Mouse (Mus musculus) CH12.LX (cell line): ENCODE results near the gene Jdp2. TPM values are rescaled to one million over a fixed set of nuclear protein-coding genes. Genes with fewer than 3 reads are reported as not detected.
A peak's percentile ranks its signal among the peaks of the same experiment; 100 is the strongest.

ENCODE experiments used
- DNase-seq: peaks from one replicate; pipeline ENCODE4 v3.0.0-alpha.2; 2013; ENCODE audit errors: extremely low read depth
- H3K27ac ChIP-seq: 2 replicates; pipeline ENCODE4 v1.5.1; 2012; ENCODE audit warnings: low read depth, mild to moderate bottlenecking, control low read depth, moderate library complexity; ENCODE audit not compliant: insufficient read depth
- H3K27me3 ChIP-seq: replicated peaks from 2 replicates; pipeline ENCODE3; 2012; ENCODE audit warnings: inconsistent platforms
- H3K36me3 ChIP-seq, 2 experiments: replicated peaks in 1 of 2; 2 replicates each; pipeline versions ENCODE3 to v1.6.1; 2012; ENCODE audit warnings: inconsistent platforms in 1 of 2, low read length in 1 of 2, mild to moderate bottlenecking in 1 of 2, mixed read lengths in 1 of 2, moderate library complexity in 1 of 2; ENCODE audit not compliant: control insufficient read depth in 1 of 2, insufficient read depth in 1 of 2
- H3K4me1 ChIP-seq, 2 experiments: 2 replicates each; pipeline ENCODE4 v1.6.1; 2012; ENCODE audit warnings: inconsistent platforms in 1 of 2, moderate library complexity in 1 of 2; ENCODE audit not compliant: insufficient read depth in 2 of 2, control insufficient read depth in 1 of 2
- H3K4me2 ChIP-seq: 2 replicates; pipeline ENCODE4 v1.6.1; 2012; ENCODE audit warnings: low read depth, mild to moderate bottlenecking, control low read depth; ENCODE audit not compliant: poor library complexity, insufficient read depth, severe bottlenecking
- H3K4me3 ChIP-seq, 3 experiments: fragments of 150-350 bp in 1 of 3; sonication (generic) in 1 of 3; replicated peaks in 1 of 3; 2 replicates each; pipeline versions ENCODE3 to v1.5.1; 2011 to 2012; ENCODE audit warnings: low read depth in 2 of 3, low read length in 2 of 3, mild to moderate bottlenecking in 2 of 3, moderate library complexity in 2 of 3, control low read depth in 1 of 3, improper control_type of control experiment in 1 of 3, inconsistent platforms in 1 of 3, mixed read lengths in 1 of 3; ENCODE audit not compliant: poor library complexity in 1 of 3
- H3K79me2 ChIP-seq: replicated peaks from 2 replicates; pipeline ENCODE4 v1.6.1; 2012; ENCODE audit warnings: mild to moderate bottlenecking, moderate library complexity; ENCODE audit not compliant: control insufficient read depth, poor library complexity, insufficient read depth, severe bottlenecking; ENCODE audit errors: extremely low read depth
- H3K9ac ChIP-seq: 2 replicates; pipeline ENCODE4 v1.6.1; 2012; ENCODE audit warnings: low read depth, mild to moderate bottlenecking, control low read depth, moderate library complexity; ENCODE audit not compliant: insufficient read depth
- H3K9me3 ChIP-seq: replicated peaks from 2 replicates; pipeline ENCODE3; 2012; ENCODE audit warnings: low read length, inconsistent platforms, mixed read lengths
- BHLHE40 ChIP-seq: IDR thresholded peaks from 2 replicates; pipeline ENCODE4 v1.6.1; 2011; ENCODE audit warnings: mild to moderate bottlenecking, low read depth, low read length, improper control_type of control experiment
- CHD2 ChIP-seq: IDR thresholded peaks from 2 replicates; pipeline ENCODE4 v1.6.1; 2011; ENCODE audit warnings: low read length, improper control_type of control experiment
- CTCF ChIP-seq, 2 experiments: IDR thresholded peaks in 1 of 2; conservative IDR thresholded peaks in 1 of 2; 2 replicates each; pipeline ENCODE4 v1.5.1; 2011 to 2012; ENCODE audit warnings: low read depth in 2 of 2, low read length in 2 of 2, improper control_type of control experiment in 1 of 2, inconsistent platforms in 1 of 2, mild to moderate bottlenecking in 1 of 2, moderate library complexity in 1 of 2
- ELF1 ChIP-seq: IDR thresholded peaks from 2 replicates; pipeline ENCODE4 v1.6.1; 2014; ENCODE audit warnings: low read depth, mild to moderate bottlenecking, inconsistent platforms, low read length, improper control_type of control experiment
- ETS1 ChIP-seq: conservative IDR thresholded peaks from 2 replicates; pipeline ENCODE4 v1.6.1; 2012; ENCODE audit warnings: low read depth, mild to moderate bottlenecking, inconsistent platforms, low read length, improper control_type of control experiment, moderate library complexity
- HCFC1 ChIP-seq: IDR thresholded peaks from 2 replicates; pipeline ENCODE4 v1.6.1; 2012; ENCODE audit warnings: low read depth, mild to moderate bottlenecking, inconsistent platforms, low read length, improper control_type of control experiment
- IRF4 ChIP-seq: IDR thresholded peaks from 2 replicates; pipeline ENCODE4 v1.6.1; 2014; ENCODE audit warnings: low read depth, mild to moderate bottlenecking, inconsistent platforms, low read length, improper control_type of control experiment
- JUN ChIP-seq: IDR thresholded peaks from 2 replicates; pipeline ENCODE4 v1.6.1; 2011; ENCODE audit warnings: low read depth, mild to moderate bottlenecking, low read length, improper control_type of control experiment, moderate library complexity; ENCODE audit not compliant: insufficient read depth
- KAT2A ChIP-seq: IDR thresholded peaks from 2 replicates; pipeline ENCODE4 v1.6.1; 2012; ENCODE audit warnings: low read length, improper control_type of control experiment, inconsistent platforms; ENCODE audit not compliant: insufficient replicate concordance
- MAFK ChIP-seq: IDR thresholded peaks from 2 replicates; pipeline ENCODE4 v1.6.1; 2011; ENCODE audit warnings: low read length, improper control_type of control experiment; ENCODE audit not compliant: insufficient replicate concordance
- MAX ChIP-seq: IDR thresholded peaks from 2 replicates; pipeline ENCODE4 v1.6.1; 2011; ENCODE audit warnings: low read length, improper control_type of control experiment
- MXI1 ChIP-seq: IDR thresholded peaks from 2 replicates; pipeline ENCODE4 v1.6.1; 2011; ENCODE audit warnings: mild to moderate bottlenecking, low read depth, low read length, improper control_type of control experiment
- MYC ChIP-seq: IDR thresholded peaks from 2 replicates; pipeline ENCODE4 v1.6.1; 2011; ENCODE audit warnings: low read depth, mild to moderate bottlenecking, improper control_type of control experiment, low read length
- NRF1 ChIP-seq: IDR thresholded peaks from 2 replicates; pipeline ENCODE4 v1.6.1; 2014; ENCODE audit warnings: low read depth, mild to moderate bottlenecking, inconsistent platforms, low read length, improper control_type of control experiment, moderate library complexity
- RAD21 ChIP-seq: IDR thresholded peaks from 2 replicates; pipeline ENCODE4 v1.6.1; 2011; ENCODE audit warnings: low read depth, mild to moderate bottlenecking, low read length, improper control_type of control experiment, moderate library complexity
- RCOR1 ChIP-seq: conservative IDR thresholded peaks from 2 replicates; pipeline ENCODE4 v1.6.1; 2012; ENCODE audit warnings: low read depth, mild to moderate bottlenecking, inconsistent platforms, low read length, improper control_type of control experiment
- SIN3A ChIP-seq: IDR thresholded peaks from 2 replicates; pipeline ENCODE4 v1.6.1; 2012; ENCODE audit warnings: low read length, improper control_type of control experiment, inconsistent platforms
- TBP ChIP-seq: conservative IDR thresholded peaks from 2 replicates; pipeline ENCODE4 v1.6.1; 2011; ENCODE audit warnings: low read depth, low read length, improper control_type of control experiment
- TCF12 ChIP-seq: IDR thresholded peaks from 2 replicates; pipeline ENCODE4 v1.6.1; 2014; ENCODE audit warnings: low read depth, mild to moderate bottlenecking, inconsistent platforms, low read length, improper control_type of control experiment
- USF1 ChIP-seq: IDR thresholded peaks from 2 replicates; pipeline ENCODE4 v1.6.1; 2014; ENCODE audit warnings: low read depth, mild to moderate bottlenecking, inconsistent platforms, low read length, improper control_type of control experiment
- ZKSCAN1 ChIP-seq: IDR thresholded peaks from 2 replicates; pipeline ENCODE4 v1.6.1; 2012; ENCODE audit warnings: low read depth, inconsistent platforms, low read length, improper control_type of control experiment, borderline replicate concordance
- ZMIZ1 ChIP-seq: IDR thresholded peaks from 2 replicates; pipeline ENCODE4 v1.6.1; 2012; ENCODE audit warnings: low read depth, mild to moderate bottlenecking, inconsistent platforms, low read length, improper control_type of control experiment
- dilution Hi-C: fragments of 300-500 bp; cut with MboI; formaldehyde crosslinking; loops from 2 replicates; pipeline ENCODE4 v1.14.3; 2020; ENCODE audit warnings: low sequenced_read_pairs; ENCODE audit not compliant: extremely low pct_unique_long_range_greater_than_20kb, extremely low pct_ligation_motif_present
- in situ Hi-C: fragments of 300-500 bp; cut with MboI; formaldehyde crosslinking; loops from 3 replicates; pipeline ENCODE4 v1.14.3; 2019; ENCODE audit warnings: low sequenced_read_pairs, low pct_ligation_motif_present, low pct_unique_long_range_greater_than_20kb, mixed read lengths
- polyA plus RNA-seq: library from polyadenylated mRNA; unstranded; fragments of >175 nt; gene quantifications from 2 replicates; pipeline ENCODE4 v1.2.1, GENCODE M21; 2012; ENCODE audit warnings: low read depth; ENCODE audit not compliant: insufficient read length
- total RNA-seq, 2 experiments: library from RNA; depleted of rRNA; stranded (reverse); fragments of 300-350 nt in 1 of 2; fragments of >200 nt in 1 of 2; gene quantifications; 2 replicates each; pipeline ENCODE4 v1.2.3; 2012 to 2014

The Jdp2 gene
- total and polyA plus RNA-seq, 3 experiments, result 64.7 to 104 (median 86.5) TPM

GRCm38 (mm10) chr12:85638541-85639325, 39.9 kb downstream of the Jdp2 start:
- in situ Hi-C loops, result no loop called here
- no peak overlapping the region for H3K4me2 ChIP-seq
- TF ChIP-seq CHD2 (no peak), USF1 (no peak), TCF12 (0 out of 2 replicates have a peak, but pooled peaks have one; percentile 15), BHLHE40 (peak; percentile 70)
- H3K79me2 ChIP-seq, result no peaks in the 10 kb centered on the region
- peaks cover 56 to 92% of the 10 kb centered on the region in 2 experiments for H3K36me3 ChIP-seq
- no peaks in the 10 kb centered on the region for H3K9me3 ChIP-seq
- H3K4me3 ChIP-seq, result no peak overlapping the region
- DNase-seq, result peak; percentile 39
- H3K4me1 ChIP-seq, result peaks cover 4 to 54% of the 10 kb centered on the region in 2 experiments; a peak in 2 of 4 replicates
- no peak overlapping the region for H3K27ac ChIP-seq
- H3K27me3 ChIP-seq, result no peaks in the 10 kb centered on the region
- dilution Hi-C loops, result no loop called here
- no peak overlapping the region for H3K9ac ChIP-seq

GRCm38 (mm10) chr12:85639326-85640008, 40.6 kb downstream of the Jdp2 start:
- Histone ChIP-seq H3K9ac (no peak overlapping the region), H3K27me3 (no peaks in the 10 kb centered on the region), H3K36me3 (peaks cover 49 to 90% of the 10 kb centered on the region in 2 experiments), H3K4me3 (no peak overlapping the region), H3K4me1 (peaks cover 4 to 58% of the 10 kb centered on the region in 2 experiments; a peak in 2 of 4 replicates), H3K4me2 (no peak overlapping the region), H3K27ac (no peak overlapping the region), H3K79me2 (no peaks in the 10 kb centered on the region), H3K9me3 (no peaks in the 10 kb centered on the region)
- in situ Hi-C loops, result no loop called here
- DNase-seq, result no peak
- dilution Hi-C loops, result no loop called here
- TF ChIP-seq SIN3A, result no peak
- TF ChIP-seq ZKSCAN1, result no peak
- TF ChIP-seq TCF12, result no peak
- TF ChIP-seq IRF4, result no peak
- TF ChIP-seq RCOR1, result no peak
- TF ChIP-seq MAFK, result no peak
- TF ChIP-seq JUN, result no peak
- no peak for TF ChIP-seq MAX
- TF ChIP-seq MYC, result no peak
- no peak for TF ChIP-seq HCFC1
- no peak for TF ChIP-seq NRF1
- TF ChIP-seq RAD21, result no peak
- TF ChIP-seq MXI1, result no peak
- no peak for TF ChIP-seq TBP
- no peak for TF ChIP-seq ELF1
- no peak for TF ChIP-seq ETS1
- no peak for TF ChIP-seq ZMIZ1
- TF ChIP-seq CTCF (conservative IDR thresholded peaks at IDR 0.05 in 1 of 2, IDR thresholded peaks at IDR 0.05 in 1 of 2; ENCODE audit: low read depth in 2 of 2, low read length in 2 of 2), result no peak
- no peak for TF ChIP-seq KAT2A
